Mouse (Mus musculus) embryonic facial prominence, embryonic 11.5 days (tissue): ENCODE measurements around the gene Shroom3. TPM values are rescaled to one million over a fixed set of nuclear protein-coding genes. Genes with fewer than 3 reads are reported as not detected.
A peak's percentile ranks its signal among the peaks of the same experiment; 100 is the strongest.

Experiments used
- ATAC-seq: fragments of 200-750 bp; cut with Nextera tagmentation; replicated peaks from 2 replicates; pipeline ENCODE4 v1.8.0; 2017; ENCODE audit warnings: low read depth; ENCODE audit not compliant: insufficient number of reproducible peaks, low FRiP score, low TSS enrichment
- DNase-seq: peaks from one replicate; pipeline ENCODE4 v3.0.0-alpha.2; 2015; ENCODE audit warnings: low spot score
- H3K27ac ChIP-seq: fragments of 300-500 bp; sonication (generic); replicated peaks from 2 replicates; pipeline ENCODE4 v1.5.1; 2014; ENCODE audit warnings: mild to moderate bottlenecking, low read depth, low read length, control low read depth
- H3K27me3 ChIP-seq: fragments of 300-500 bp; sonication (generic); 2 replicates; pipeline ENCODE4 v1.6.1; 2014; ENCODE audit warnings: mild to moderate bottlenecking, low read length, moderate library complexity, mixed read lengths; ENCODE audit not compliant: control insufficient read depth, insufficient read depth
- H3K36me3 ChIP-seq: fragments of 300-500 bp; sonication (generic); replicated peaks from 2 replicates; pipeline ENCODE4 v1.6.1; 2014; ENCODE audit warnings: low read depth, mild to moderate bottlenecking, low read length, moderate library complexity, mixed read lengths; ENCODE audit not compliant: control insufficient read depth, insufficient read depth
- H3K4me1 ChIP-seq: fragments of 300-500 bp; sonication (generic); 2 replicates; pipeline ENCODE4 v1.6.1; 2014; ENCODE audit warnings: low read length, mixed read lengths; ENCODE audit not compliant: control insufficient read depth, insufficient read depth
- H3K4me2 ChIP-seq: fragments of 300-500 bp; sonication (generic); 2 replicates; pipeline ENCODE4 v1.6.1; 2014; ENCODE audit warnings: low read depth, mild to moderate bottlenecking, control low read depth, low read length, moderate library complexity
- H3K4me3 ChIP-seq: fragments of 300-500 bp; sonication (generic); 2 replicates; pipeline ENCODE4 v1.5.1; 2014; ENCODE audit warnings: low read depth, low read length, control low read depth
- H3K9ac ChIP-seq: fragments of 300-500 bp; sonication (generic); replicated peaks from 2 replicates; pipeline ENCODE4 v1.6.1; 2014; ENCODE audit warnings: mild to moderate bottlenecking, control low read depth, low read length
- H3K9me3 ChIP-seq: fragments of 300-500 bp; sonication (generic); replicated peaks from 2 replicates; pipeline ENCODE4 v1.6.1; 2016; ENCODE audit warnings: mild to moderate bottlenecking, low read length, inconsistent platforms, mixed read lengths; ENCODE audit not compliant: control insufficient read depth
- WGBS: fragments of 180-500 bp; shearing (Covaris S2); extraction: QIAGEN DNeasy Blood & Tissue Kit; methylation state at CpG from one replicate; pipeline ENCODE4 v1.1.7; 2014; 5-methylcytosine and 5-hydroxymethylcytosine counted together
- polyA plus RNA-seq: library from polyadenylated mRNA; unstranded; fragments of >200 nt; fragmentation: Nextera tagmentation; extraction: Ambion mirVana; gene quantifications from 2 replicates; pipeline ENCODE4 v1.2.1, GENCODE M21; 2014

The Shroom3 gene
- polyA plus RNA-seq, 1 experiment from 2014 or later = 2.2 TPM

DNA sequence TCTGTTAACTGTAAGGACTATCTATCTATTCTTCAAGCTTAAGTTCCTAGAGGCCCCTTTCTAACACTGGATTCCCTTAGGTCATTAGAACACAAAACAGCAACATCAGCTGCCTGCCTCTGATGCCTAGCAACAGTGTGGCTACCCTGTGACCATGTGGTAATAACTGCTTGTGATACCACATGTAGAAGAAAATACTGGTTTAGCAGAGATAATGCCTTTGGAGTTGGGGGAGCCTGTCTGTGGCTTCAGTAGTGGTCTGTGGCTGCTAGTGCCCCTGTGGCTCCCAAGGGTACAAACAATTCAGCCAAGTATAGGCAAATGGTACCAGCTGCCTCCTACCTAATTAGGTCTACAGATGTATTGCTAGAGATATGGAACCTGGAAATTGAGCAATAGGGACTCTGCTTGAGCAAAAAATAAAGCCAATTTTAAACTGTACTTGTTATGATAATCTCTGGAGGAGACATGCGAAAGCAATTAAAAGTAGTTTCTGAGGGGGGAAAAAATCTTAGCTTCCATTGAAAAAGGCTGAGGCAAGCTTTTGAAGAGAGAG is 213.6 kb downstream of the Shroom3 start:
- Histone ChIP-seq H3K9ac (no peak overlapping the region), H3K4me1 (no peaks in the 10 kb centered on the region), H3K36me3 (no peaks in the 10 kb centered on the region), H3K27me3 (no peaks in the 10 kb centered on the region), H3K4me2 (no peak overlapping the region), H3K27ac (no peak overlapping the region), H3K4me3 (no peak overlapping the region), H3K9me3 (no peaks in the 10 kb centered on the region)
- ATAC-seq (no peak), DNase-seq (peak; percentile 42)
- WGBS = 39% methylated on average over 1 of the region's 1 CpGs

DNA sequence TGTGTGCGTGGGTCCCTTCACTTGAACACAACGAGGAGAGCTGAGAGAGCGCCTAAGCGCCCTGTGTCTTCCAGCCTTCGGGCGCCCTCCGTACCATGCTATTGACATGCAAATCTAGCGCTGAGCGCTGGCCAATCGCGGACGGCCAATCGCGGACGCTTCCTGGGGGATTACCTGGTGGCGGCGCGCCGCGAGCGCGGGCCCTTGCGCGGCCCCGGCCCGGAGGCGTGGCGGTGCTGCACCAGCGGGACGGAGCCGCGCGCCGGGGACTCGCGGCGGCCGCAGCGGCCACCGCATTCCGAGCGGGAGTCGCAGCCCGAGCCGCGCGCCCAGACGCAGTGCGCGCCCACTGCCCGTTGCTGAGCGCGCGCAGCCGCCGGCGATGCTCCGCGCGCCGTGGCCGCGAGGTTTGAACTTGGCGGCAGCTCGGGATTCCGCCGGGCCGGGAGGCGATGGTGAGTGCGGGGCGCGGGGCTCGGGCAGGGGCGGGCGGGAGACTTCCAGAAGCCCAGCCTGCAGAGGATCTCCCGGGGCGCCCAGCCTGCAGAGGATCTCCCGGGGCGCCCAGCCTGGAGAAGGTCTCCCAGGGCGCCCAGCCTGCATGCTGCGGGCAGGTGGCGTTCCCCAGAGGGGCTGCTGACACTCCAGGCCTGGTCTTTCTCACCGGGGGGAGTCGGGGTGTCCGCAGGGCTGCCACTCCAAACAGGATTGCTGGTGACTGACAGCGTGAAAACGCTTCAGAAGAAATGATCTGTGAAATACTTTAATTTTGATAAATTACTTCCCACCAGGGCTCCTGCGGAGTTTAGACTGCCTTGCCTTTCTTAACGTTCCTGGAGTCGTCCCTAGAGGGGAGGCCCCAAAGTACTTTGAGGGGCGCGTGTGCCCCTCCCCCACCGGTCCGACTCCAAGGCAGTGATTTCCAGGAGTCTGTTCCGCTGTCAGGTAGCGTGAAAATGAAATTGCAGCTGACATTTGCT is 214.8 kb downstream of the Shroom3 start:
- H3K36me3 ChIP-seq = no peaks in the 10 kb centered on the region
- peak overlapping the region; percentile 87 for H3K27ac ChIP-seq
- ATAC-seq = peak; percentile 94
- peak overlapping the region; percentile 68 for H3K9ac ChIP-seq
- no peaks in the 10 kb centered on the region for H3K4me1 ChIP-seq
- H3K9me3 ChIP-seq = no peaks in the 10 kb centered on the region
- H3K27me3 ChIP-seq = no peaks in the 10 kb centered on the region
- WGBS = under 1% methylated on average over 81 of the region's 96 CpGs
- H3K4me3 ChIP-seq = peak overlapping the region; percentile 56
- peak; percentile 93 for DNase-seq
- H3K4me2 ChIP-seq = peak overlapping the region; percentile 84

DNA sequence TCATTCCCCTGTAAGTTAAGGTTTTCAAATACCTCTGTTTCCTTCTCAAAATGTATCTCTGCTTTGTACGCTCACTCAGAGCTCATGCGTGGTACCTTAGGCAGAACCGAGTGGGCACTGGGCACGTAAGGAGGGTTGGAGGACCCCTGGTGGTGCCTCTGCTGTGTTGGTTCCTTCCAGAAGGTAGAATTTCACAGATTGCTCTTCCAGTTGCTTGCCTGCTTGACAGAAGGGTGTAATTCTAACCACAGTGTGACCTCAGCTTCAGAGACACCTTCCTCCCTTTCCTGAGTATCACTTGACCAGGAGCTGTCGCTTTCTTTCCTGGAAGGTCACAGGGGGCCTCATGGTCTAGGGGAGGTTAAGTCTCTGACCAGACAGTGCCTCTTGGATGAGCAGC is 217.2 kb downstream of the Shroom3 start:
- 45% methylated on average over 5 of the region's 5 CpGs for WGBS
- no peak overlapping the region for H3K4me3 ChIP-seq

DNA sequence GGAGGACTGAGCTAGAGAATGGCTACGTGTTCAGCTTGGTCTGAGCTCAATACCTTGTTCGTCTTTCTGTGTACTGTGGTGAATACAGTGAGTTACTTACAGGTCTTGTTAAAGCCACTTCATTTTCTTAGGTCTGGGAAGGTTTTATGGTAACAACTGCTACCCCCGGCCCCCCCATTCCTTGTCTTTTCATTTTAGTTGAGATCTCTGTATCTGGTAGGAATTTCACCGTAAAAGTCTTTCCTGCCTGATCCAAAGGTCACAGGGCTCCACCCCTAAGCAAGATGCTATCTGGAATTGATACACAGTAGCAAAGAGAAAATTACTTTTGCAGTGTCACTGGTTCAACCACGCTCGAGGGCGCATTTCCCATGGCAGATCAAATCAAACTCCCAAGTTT is 218.6 kb downstream of the Shroom3 start:
- no peaks in the 10 kb centered on the region for H3K9me3 ChIP-seq
- 37% methylated on average over 7 of the region's 7 CpGs for WGBS
- no peak overlapping the region for H3K27ac ChIP-seq
- ATAC-seq = no peak
- no peak overlapping the region for H3K4me2 ChIP-seq
- H3K4me1 ChIP-seq = peaks cover 5% of the 10 kb centered on the region
- no peak for DNase-seq
- H3K36me3 ChIP-seq = no peaks in the 10 kb centered on the region
- H3K27me3 ChIP-seq = no peaks in the 10 kb centered on the region
- H3K9ac ChIP-seq = no peak overlapping the region
- H3K4me3 ChIP-seq = no peak overlapping the region

More for the DNA sequence above, 217.2 kb downstream of the Shroom3 start:
- no peak for DNase-seq
- H3K9ac ChIP-seq = no peak overlapping the region
- ATAC-seq = no peak
- no peaks in the 10 kb centered on the region for H3K27me3 ChIP-seq
- H3K27ac ChIP-seq = no peak overlapping the region
- no peaks in the 10 kb centered on the region for H3K9me3 ChIP-seq
- no peaks in the 10 kb centered on the region for H3K36me3 ChIP-seq
- H3K4me2 ChIP-seq = no peak overlapping the region
- H3K4me1 ChIP-seq = peaks cover 5% of the 10 kb centered on the region

DNA sequence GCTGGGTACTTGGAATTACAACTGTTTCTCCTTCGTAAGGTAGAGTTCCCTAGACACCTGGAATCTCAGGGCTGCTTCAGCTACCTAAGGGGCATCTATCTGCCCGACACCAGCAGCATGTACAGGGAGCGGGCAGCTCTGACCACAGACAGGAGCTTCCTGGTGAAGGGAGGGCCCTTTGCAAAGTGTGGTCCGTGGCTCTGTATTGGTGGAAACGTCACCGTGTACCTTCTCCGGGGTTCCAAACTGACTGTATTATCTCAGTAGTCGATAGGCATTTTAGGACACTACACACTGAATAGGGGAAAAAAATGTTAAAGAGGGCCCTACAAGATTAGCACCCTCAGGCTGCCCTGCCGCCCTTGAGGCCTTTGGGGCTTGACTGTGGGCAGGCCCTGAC is 221.9 kb downstream of the Shroom3 start:
- H3K4me3 ChIP-seq = no peak overlapping the region

DNA sequence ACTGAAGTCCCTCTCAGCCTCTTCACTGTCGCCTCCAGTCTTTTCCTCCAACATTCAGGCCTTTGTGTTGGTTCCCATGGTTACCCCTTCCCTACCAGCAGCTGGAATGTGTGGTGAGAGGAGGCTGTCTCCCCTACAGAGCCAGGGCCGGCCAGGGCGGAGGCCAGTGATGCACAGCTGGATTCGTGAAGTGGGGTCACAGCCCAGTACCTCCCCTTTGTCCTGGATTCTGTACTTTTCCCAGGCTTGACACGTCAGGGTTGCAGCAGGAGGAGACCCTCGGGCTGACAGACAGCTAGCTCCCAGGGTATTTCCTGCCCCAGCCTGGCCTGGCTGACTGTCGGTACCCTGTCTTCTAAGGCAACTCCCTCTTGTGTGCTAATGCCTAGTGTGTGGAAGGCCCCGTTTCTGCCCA is 222.4 kb downstream of the Shroom3 start:
- H3K9ac ChIP-seq = peak overlapping the region; percentile 30
- peaks cover 4% of the 10 kb centered on the region for H3K9me3 ChIP-seq
- H3K4me2 ChIP-seq = no peak overlapping the region
- H3K4me1 ChIP-seq = peaks cover 5% of the 10 kb centered on the region
- DNase-seq (peak; percentile 81), ATAC-seq (peak; percentile 92)
- no peak overlapping the region for H3K4me3 ChIP-seq
- WGBS = 8% methylated on average over 8 of the region's 8 CpGs
- peaks cover 4% of the 10 kb centered on the region; the same call in 1 of the 2 replicates for H3K36me3 ChIP-seq
- H3K27me3 ChIP-seq = no peaks in the 10 kb centered on the region
- H3K27ac ChIP-seq = 0 out of 2 replicates have a peak overlapping the region, but pooled peaks have one; percentile 31

More for the DNA sequence above, 221.9 kb downstream of the Shroom3 start:
- Histone ChIP-seq H3K27me3 (no peaks in the 10 kb centered on the region), H3K4me1 (peaks cover 5% of the 10 kb centered on the region), H3K9me3 (peaks cover 4% of the 10 kb centered on the region), H3K4me2 (no peak overlapping the region), H3K36me3 (peaks cover 4% of the 10 kb centered on the region; the same call in 1 of the 2 replicates), H3K27ac (peak overlapping the region; percentile 31; the same call in 1 of the 2 replicates), H3K9ac (peak overlapping the region; percentile 30)
- WGBS = 39% methylated on average over 9 of the region's 9 CpGs
- ATAC-seq (peak; percentile 22), DNase-seq (no peak)

DNA sequence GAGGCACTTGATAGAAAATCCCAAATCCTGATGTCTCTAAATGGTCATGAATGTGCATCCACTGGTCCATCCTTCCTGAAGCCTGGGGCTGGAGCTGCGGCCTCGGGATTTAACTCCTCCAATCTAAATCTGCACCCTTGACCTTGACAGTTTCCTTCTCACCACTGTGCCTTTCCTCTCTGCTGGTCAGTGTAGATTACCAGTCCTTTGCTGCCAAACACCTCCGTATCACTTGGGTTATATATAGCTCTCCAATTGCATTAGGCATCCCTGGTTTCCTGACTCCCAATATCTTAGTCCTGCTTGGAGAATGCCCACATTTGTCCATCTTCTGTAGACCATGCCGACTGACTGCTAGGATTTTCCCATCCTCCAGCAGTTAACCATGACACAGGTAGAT is 225.0 kb downstream of the Shroom3 start:
- DNase-seq = no peak
- no peak for ATAC-seq
- WGBS = 86% methylated on average over 4 of the region's 4 CpGs
- Histone ChIP-seq H3K27ac (no peak overlapping the region), H3K27me3 (no peaks in the 10 kb centered on the region), H3K36me3 (peaks cover 4% of the 10 kb centered on the region; the same call in 1 of the 2 replicates), H3K9me3 (peaks cover 4% of the 10 kb centered on the region), H3K4me1 (peaks cover 5% of the 10 kb centered on the region), H3K4me2 (no peak overlapping the region), H3K9ac (no peak overlapping the region), H3K4me3 (no peak overlapping the region)

DNA sequence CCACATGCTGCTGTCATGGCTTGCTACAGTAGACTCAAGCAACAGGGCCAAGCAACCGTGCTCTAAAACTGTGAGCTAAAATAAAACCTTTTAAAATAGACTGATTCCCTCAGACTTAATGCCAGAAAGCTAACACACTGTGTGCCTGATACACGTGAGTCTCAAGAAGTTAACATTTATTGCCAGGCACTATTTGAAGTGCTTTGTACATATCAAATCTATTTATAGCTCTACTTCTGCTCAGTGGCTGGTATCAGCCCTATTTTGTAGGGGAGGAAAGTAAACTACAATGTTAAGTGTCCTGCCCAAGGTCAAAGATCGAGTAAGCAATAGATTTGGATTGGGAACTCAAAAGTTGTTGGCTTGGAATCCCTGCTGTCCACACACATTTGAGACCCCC is 227.6 kb downstream of the Shroom3 start:
- ATAC-seq (no peak), DNase-seq (no peak)
- Histone ChIP-seq H3K9me3 (peaks cover 4% of the 10 kb centered on the region), H3K4me3 (no peak overlapping the region), H3K4me2 (no peak overlapping the region), H3K9ac (no peak overlapping the region), H3K27me3 (no peaks in the 10 kb centered on the region), H3K27ac (no peak overlapping the region), H3K4me1 (no peaks in the 10 kb centered on the region), H3K36me3 (peaks cover 4% of the 10 kb centered on the region; the same call in 1 of the 2 replicates)
- 91% methylated on average over 3 of the region's 3 CpGs for WGBS
